Mouse (Mus musculus): ENCODE data around the gene Higd1b. TPM values are rescaled to one million over a fixed set of nuclear protein-coding genes. Genes with fewer than 3 reads are reported as not detected.

Gene Higd1b
- polyA plus RNA-seq, 1 experiment = not detected

DNA sequence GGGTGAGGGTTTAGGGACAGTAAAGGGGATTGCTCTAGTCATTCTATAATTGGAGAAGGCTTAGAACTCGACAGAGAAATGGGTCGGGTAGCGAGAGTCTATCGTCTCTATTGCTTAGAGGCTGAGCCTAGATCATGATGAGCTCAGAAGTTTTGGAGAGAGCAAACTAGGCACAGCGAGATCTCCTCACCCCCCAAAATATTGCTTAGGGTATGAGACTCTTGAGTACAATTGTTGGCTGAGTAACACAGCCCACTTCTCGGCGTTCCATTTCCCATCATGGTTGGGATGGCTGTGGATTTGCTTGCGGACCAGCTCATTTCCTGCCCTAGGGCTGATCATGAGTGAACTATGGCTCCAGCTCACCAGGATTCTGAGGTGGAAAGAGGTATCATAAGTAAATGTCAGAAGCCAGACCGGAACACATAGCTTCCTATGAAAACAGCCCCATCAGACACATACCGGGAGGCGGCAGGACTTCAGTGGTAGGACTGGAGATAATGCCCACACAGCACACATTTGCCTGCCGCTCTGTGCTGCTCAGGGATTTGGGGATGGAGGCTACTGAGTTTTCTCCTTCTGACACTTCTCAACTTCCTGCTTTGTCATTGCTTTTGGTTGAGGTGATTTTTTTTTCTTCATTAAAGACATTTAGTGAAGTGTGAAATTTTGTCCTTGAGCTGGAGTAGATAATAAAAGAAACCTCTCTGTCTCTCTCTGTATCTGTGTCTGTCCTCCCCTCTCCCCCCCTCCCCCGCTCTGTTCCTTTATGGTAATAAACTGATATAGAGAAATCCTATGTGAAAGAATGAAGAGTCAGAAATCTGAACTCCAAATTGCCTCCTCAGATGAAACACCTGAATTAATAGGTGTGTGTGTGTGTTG is 45.9 kb downstream of the Higd1b start:
- H3K79me3 ChIP-seq (ENCODE audit: low read depth) = peaks cover 28% of the 10 kb centered on the region
- H3ac ChIP-seq (ENCODE audit: control insufficient read depth, insufficient read length, low read depth) = peak overlapping the region; percentile 26
- peak overlapping the region; percentile 90 for H3K4me3 ChIP-seq (ENCODE audit: insufficient read depth, poor library complexity, severe bottlenecking)
- no peaks in the 10 kb centered on the region for H3K27me3 ChIP-seq (ENCODE audit: control insufficient read depth, insufficient read depth, insufficient read length)
- H3K79me2 ChIP-seq (ENCODE audit: control insufficient read depth, insufficient read depth) = peaks cover 43% of the 10 kb centered on the region
- peaks cover 15% of the 10 kb centered on the region for H3K36me3 ChIP-seq (ENCODE audit: control insufficient read depth, insufficient read depth)
- TF ChIP-seq MYOD1 (IDR thresholded peaks at IDR 0.05; ENCODE audit: control insufficient read depth, insufficient read length, low read depth) (no peak), FOSL1 (IDR thresholded peaks at IDR 0.05; ENCODE audit: insufficient read depth, low read length, poor library complexity, severe bottlenecking) (no peak), CEBPB (IDR thresholded peaks at IDR 0.05; ENCODE audit: low read depth) (no peak), CTCF (IDR thresholded peaks at IDR 0.05; ENCODE audit: control insufficient read depth, insufficient read depth, insufficient read length) (no peak), USF1 (IDR thresholded peaks at IDR 0.05; ENCODE audit: low read depth) (no peak), MAX (IDR thresholded peaks at IDR 0.05) (no peak), MYOG (IDR thresholded peaks at IDR 0.05; ENCODE audit: control insufficient read depth, extremely low read depth, insufficient read length) (no peak)

- Histone ChIP-seq H3ac (ENCODE audit: control insufficient read depth, insufficient read length, low read depth) (no peak within 1 kb of the TSS), H3K4me3 (ENCODE audit: insufficient read depth, poor library complexity, severe bottlenecking) (no peak within 1 kb of the TSS), H3K27me3 (ENCODE audit: control insufficient read depth, insufficient read depth, insufficient read length) (peaks cover 12% of the 10 kb centered on the region), H3K79me2 (ENCODE audit: control insufficient read depth, insufficient read depth) (peaks cover 12% of the 10 kb centered on the region), H3K36me3 (ENCODE audit: control insufficient read depth, insufficient read depth) (no peaks in the 10 kb centered on the region), H3K79me3 (ENCODE audit: low read depth) (peaks cover 10% of the 10 kb centered on the region)
- TF ChIP-seq FOSL1 (IDR thresholded peaks at IDR 0.05; ENCODE audit: insufficient read depth, low read length, poor library complexity, severe bottlenecking) (no peak), CTCF (IDR thresholded peaks at IDR 0.05; ENCODE audit: control insufficient read depth, insufficient read depth, insufficient read length) (no peak), MAX (IDR thresholded peaks at IDR 0.05) (no peak), MYOD1 (IDR thresholded peaks at IDR 0.05; ENCODE audit: control insufficient read depth, insufficient read length, low read depth) (no peak), MYOG (IDR thresholded peaks at IDR 0.05; ENCODE audit: control insufficient read depth, extremely low read depth, insufficient read length) (no peak), USF1 (IDR thresholded peaks at IDR 0.05; ENCODE audit: low read depth) (no peak), CEBPB (IDR thresholded peaks at IDR 0.05; ENCODE audit: low read depth) (no peak)
These were observed 49.1 kb downstream of the Higd1b start, which contains the start of gene Fam187a for GRCm38 (mm10) chr11:102884616-102885219. Gene Fam187a (plus strand): TSS chr11:102885169.

DNA sequence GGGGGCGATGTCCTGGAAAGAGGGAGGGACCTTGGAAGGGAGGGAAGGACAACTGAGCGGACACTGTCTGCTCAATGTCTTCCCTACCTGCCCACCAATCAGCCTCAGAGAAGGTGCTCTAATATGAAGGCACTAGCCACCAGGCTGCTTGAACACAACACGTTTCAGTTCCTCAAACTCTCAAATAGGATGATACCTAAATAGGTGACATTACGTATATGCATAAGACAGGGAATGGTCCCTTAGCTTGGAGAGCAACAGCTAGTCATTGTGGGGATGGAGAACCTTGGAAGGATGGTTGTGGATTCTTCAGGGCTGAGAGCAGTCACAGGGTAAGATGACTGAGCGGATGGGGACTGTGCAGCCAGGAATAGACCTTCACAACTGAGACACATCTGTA is 51.8 kb downstream of the Higd1b start:
- Histone ChIP-seq H3K79me2 (ENCODE audit: control insufficient read depth, insufficient read depth) (no peaks in the 10 kb centered on the region), H3K4me3 (ENCODE audit: insufficient read depth, poor library complexity, severe bottlenecking) (no peak overlapping the region), H3K36me3 (ENCODE audit: control insufficient read depth, insufficient read depth) (no peaks in the 10 kb centered on the region), H3K79me3 (ENCODE audit: low read depth) (no peaks in the 10 kb centered on the region), H3K27me3 (ENCODE audit: control insufficient read depth, insufficient read depth, insufficient read length) (peaks cover 12% of the 10 kb centered on the region), H3ac (ENCODE audit: control insufficient read depth, insufficient read length, low read depth) (no peak overlapping the region)
- no peak for TF ChIP-seq USF1 (IDR thresholded peaks at IDR 0.05; ENCODE audit: low read depth)
- TF ChIP-seq MAX (IDR thresholded peaks at IDR 0.05) = no peak
- TF ChIP-seq MYOG (IDR thresholded peaks at IDR 0.05; ENCODE audit: control insufficient read depth, extremely low read depth, insufficient read length) = no peak
- no peak for TF ChIP-seq CEBPB (IDR thresholded peaks at IDR 0.05; ENCODE audit: low read depth)
- no peak for TF ChIP-seq MYOD1 (IDR thresholded peaks at IDR 0.05; ENCODE audit: control insufficient read depth, insufficient read length, low read depth)
- no peak for TF ChIP-seq CTCF (IDR thresholded peaks at IDR 0.05; ENCODE audit: control insufficient read depth, insufficient read depth, insufficient read length)
- TF ChIP-seq FOSL1 (IDR thresholded peaks at IDR 0.05; ENCODE audit: insufficient read depth, low read length, poor library complexity, severe bottlenecking) = no peak

Other genes starting within 250 kb of the Higd1b start
- 42.1 TPM for gene Fzd2, start 231.5 kb upstream of the Higd1b start, polyA plus RNA-seq (2012; fragmentation: generic; extraction: Trizol)
- gene Meioc, start 172.1 kb upstream of the Higd1b start, polyA plus RNA-seq (2012; fragmentation: generic; extraction: Trizol) = not detected
- 18.6 TPM for gene Ccdc43, start 138.1 kb upstream of the Higd1b start, polyA plus RNA-seq (2012; fragmentation: generic; extraction: Trizol)
- gene Adam11, start 74.4 kb upstream of the Higd1b start, polyA plus RNA-seq (2012; fragmentation: generic; extraction: Trizol) = 0.41 TPM
- 20.7 TPM for gene Gjc1, start 16.1 kb upstream of the Higd1b start, polyA plus RNA-seq (2012; fragmentation: generic; extraction: Trizol)
- 190 TPM for gene Eftud2, start 45.1 kb downstream of the Higd1b start, polyA plus RNA-seq (2012; fragmentation: generic; extraction: Trizol)
- 0.59 TPM for gene Ccdc103, start 45.4 kb downstream of the Higd1b start, polyA plus RNA-seq (2012; fragmentation: generic; extraction: Trizol)
- 0.05 TPM for gene Fam187a, start 49.3 kb downstream of the Higd1b start, polyA plus RNA-seq (2012; fragmentation: generic; extraction: Trizol)
- 0.02 TPM for gene Gfap, start 65.1 kb downstream of the Higd1b start, polyA plus RNA-seq (2012; fragmentation: generic; extraction: Trizol)
- gene Kif18b, start 89.3 kb downstream of the Higd1b start, polyA plus RNA-seq (2012; fragmentation: generic; extraction: Trizol) = 44.9 TPM
- gene C1ql1, start 110.8 kb downstream of the Higd1b start, polyA plus RNA-seq (2012; fragmentation: generic; extraction: Trizol) = 0.87 TPM
- 64.9 TPM for gene Nmt1, start 192.3 kb downstream of the Higd1b start, polyA plus RNA-seq (2012; fragmentation: generic; extraction: Trizol)
- gene Dcakd, start 192.5 kb downstream of the Higd1b start, polyA plus RNA-seq (2012; fragmentation: generic; extraction: Trizol) = 185 TPM

Measured in C2C12 (cell line).